Mouse (Mus musculus) heart, postnatal 14 days (tissue): Measurements from ENCODE around the gene Nsmce1. TPM values are rescaled to one million over a fixed set of nuclear protein-coding genes. Genes with fewer than 3 reads are reported as not detected.

Source experiments
- DNase-seq, 2 experiments: peaks; one replicate each; pipeline ENCODE4 v3.0.0; 2021 to 2022
- intact Hi-C: fragments of 180-260 bp; cut with DNase I; formaldehyde crosslinking; loops from one replicate; pipeline ENCODE4 v1.15.1; 2025
- total RNA-seq, 2 experiments: library from RNA; stranded (reverse); gene quantifications; 2 replicates each; pipeline ENCODE4 v1.2.3; 2021

Gene Nsmce1
- total RNA-seq, 2 experiments from 2014 or later: 28.7 to 36.2 TPM

GRCm38 (mm10) chr7:125492551-125492950 is 1.2 kb upstream of the Nsmce1 start:
- intact Hi-C loops: loop anchor here (5.0 kb wide), 1 partner anchor 90 kb away; no protein-coding TSS in a partner anchor
- DNase-seq: no peak

- no peak for DNase-seq
- intact Hi-C loops: loop anchor here (1.0 to 5.0 kb wide), 3 partner anchors 17 to 91 kb away; partner anchors contain the start of gene Il4ra
Measured at GRCm38 (mm10) chr7:125491760-125492159, 364 bp upstream of the Nsmce1 start.

- no peak for DNase-seq
- intact Hi-C loops: loop anchor here (2.0 to 5.0 kb wide), 2 partner anchors 15 to 93 kb away; no protein-coding TSS in a partner anchor
Measured at GRCm38 (mm10) chr7:125489636-125490035, 1.8 kb downstream of the Nsmce1 start.

GRCm38 (mm10) chr7:125488706-125489105 is 2.7 kb downstream of the Nsmce1 start:
- intact Hi-C loops: no loop called here

GRCm38 (mm10) chr7:125487126-125487525 is 4.3 kb downstream of the Nsmce1 start:
- DNase-seq: no peak
- intact Hi-C loops: no loop called here

More at GRCm38 (mm10) chr7:125488706-125489105, 2.7 kb downstream of the Nsmce1 start:
- no peak for DNase-seq

GRCm38 (mm10) chr7:125486121-125486630 is 5.2 kb downstream of the Nsmce1 start:
- intact Hi-C loops: no loop called here
- no peak for DNase-seq

GRCm38 (mm10) chr7:125484791-125485190 is 6.6 kb downstream of the Nsmce1 start:
- DNase-seq: no peak
- intact Hi-C loops: no loop called here

GRCm38 (mm10) chr7:125482886-125483285 is 8.5 kb downstream of the Nsmce1 start:
- DNase-seq: no peak
- intact Hi-C loops: no loop called here

- DNase-seq: no peak
- intact Hi-C loops: no loop called here
Measured at GRCm38 (mm10) chr7:125482339-125482738, 9.1 kb downstream of the Nsmce1 start.

- no peak for DNase-seq
- intact Hi-C loops: no loop called here
Measured at GRCm38 (mm10) chr7:125480518-125480917, 10.9 kb downstream of the Nsmce1 start.

GRCm38 (mm10) chr7:125478391-125478984 is 12.9 kb downstream of the Nsmce1 start:
- intact Hi-C loops: no loop called here
- peak in 1 of 2 experiments; percentile 61 for DNase-seq

GRCm38 (mm10) chr7:125475601-125476251 is 15.7 kb downstream of the Nsmce1 start:
- DNase-seq: peak; percentile 40 to 64
- intact Hi-C loops: loop anchor here (2.0 kb wide), 1 partner anchor 15 kb away; the partner anchor contains the start of gene Nsmce1

- DNase-seq: no peak
- intact Hi-C loops: loop anchor here (2.0 kb wide), 1 partner anchor 16 kb away; the partner anchor contains the start of gene Nsmce1
Measured at GRCm38 (mm10) chr7:125474535-125474934, 16.9 kb downstream of the Nsmce1 start.

GRCm38 (mm10) chr7:125471991-125472741 is 19.2 kb downstream of the Nsmce1 start:
- peak; percentile 82 to 88 for DNase-seq
- intact Hi-C loops: no loop called here

- DNase-seq: no peak
Measured at GRCm38 (mm10) chr7:125470901-125471300, 20.5 kb downstream of the Nsmce1 start.

GRCm38 (mm10) chr7:125469937-125470336 is 21.5 kb downstream of the Nsmce1 start:
- peak; percentile 74 to 83 for DNase-seq
- intact Hi-C loops: loop anchor here (1.0 kb wide), 2 partner anchors 111 to 169 kb away; no protein-coding TSS in a partner anchor

More at GRCm38 (mm10) chr7:125470901-125471300, 20.5 kb downstream of the Nsmce1 start:
- intact Hi-C loops: loop anchor here (1.0 kb wide), 2 partner anchors 110 to 168 kb away; no protein-coding TSS in a partner anchor

- intact Hi-C loops: no loop called here
Measured at GRCm38 (mm10) chr7:125462200-125462599, 29.2 kb downstream of the Nsmce1 start.

GRCm38 (mm10) chr7:125453671-125454070 is 37.7 kb downstream of the Nsmce1 start:
- intact Hi-C loops: no loop called here

More at GRCm38 (mm10) chr7:125462200-125462599, 29.2 kb downstream of the Nsmce1 start:
- no peak for DNase-seq

GRCm38 (mm10) chr7:125451078-125451477 is 40.3 kb downstream of the Nsmce1 start:
- intact Hi-C loops: no loop called here
- no peak for DNase-seq

More at GRCm38 (mm10) chr7:125453671-125454070, 37.7 kb downstream of the Nsmce1 start:
- no peak for DNase-seq

- no peak for DNase-seq
- intact Hi-C loops: no loop called here
Measured at GRCm38 (mm10) chr7:125450678-125451077, 40.7 kb downstream of the Nsmce1 start.
